16 mouse cellular contexts compared by ENCODE assay signal in genomic region chr6:50053086-50053485, GRCm38 (mm10). TPM values are rescaled to one million over a fixed set of nuclear protein-coding genes. Genes with fewer than 3 reads are reported as not detected.
A peak's percentile ranks its signal among the peaks of the same experiment; 100 is the strongest.
DNase-seq lines count a peak whose midpoint lies in the region; ATAC-seq and TF ChIP-seq lines count a peak whose summit lies in the region.
"Had no signal": no experiment of that assay in that cellular context is flagged by ENCODE, and none has a peak within 500 bp of the region (broad histone marks: within the 10 kb centered on the region; RNA-seq: fewer than 3 reads in every experiment).

No protein-coding gene starts in this region.

- 62% methylated on average over 2 of the region's 2 CpGs for WGBS in heart, embryonic 12.5 days
- WGBS in cerebellum, adult 2 months = 13% methylated on average over 2 of the region's 2 CpGs

- ATAC-seq in heart, embryonic 12.5 days (ENCODE audit: insufficient number of reproducible peaks, low FRiP score) = no peak
- ATAC-seq in megakaryocyte-erythroid progenitor cell, adult 5-6 weeks (replicated peaks; ENCODE audit: low FRiP score, low TSS enrichment, poor library complexity, severe bottlenecking) = no peak
- ATAC-seq: forebrain, embryonic 13.5 days; midbrain, embryonic 15.5 days had no signal

- H3K27ac ChIP-seq in heart, embryonic 12.5 days (ENCODE audit: poor library complexity, severe bottlenecking) = no peak overlapping the region
- no peak overlapping the region for H3K27ac ChIP-seq in cerebellum, adult 2 months (ENCODE audit: insufficient read depth, low read length)
- H3K27ac ChIP-seq: forebrain, embryonic 13.5 days; hindbrain, embryonic 12.5 days; kidney, postnatal 0 days; limb, embryonic 15.5 days; midbrain, embryonic 15.5 days; neural tube, embryonic 12.5 days had no signal

- H3K27me3 ChIP-seq in heart, embryonic 12.5 days (replicated peaks) = no peaks in the 10 kb centered on the region
- H3K27me3 ChIP-seq in cerebellum, adult 2 months (ENCODE audit: control insufficient read depth, insufficient read depth, low read length) = no peaks in the 10 kb centered on the region
- H3K27me3 ChIP-seq: forebrain, embryonic 13.5 days; hindbrain, embryonic 12.5 days; limb, embryonic 15.5 days; midbrain, embryonic 15.5 days; neural tube, embryonic 12.5 days had no signal

- intact Hi-C loops in gastrocnemius, postnatal 36 days (cut with DNase I) = no loop called here

- peak; percentile 33 for DNase-seq in heart, postnatal 4 days
- peak; percentile 8 for DNase-seq in lung, postnatal 10 days
- DNase-seq in lung, postnatal 4 days = no peak
- peak; percentile 81 for DNase-seq in adrenal gland, postnatal 14 days
- peak; percentile 31 to 55 for DNase-seq in gastrocnemius, postnatal 36 days
- no peak for DNase-seq in cerebellum, adult 2 months
- DNase-seq: cerebellum, adult 9-10 months; lung, postnatal 14 days had no signal

- no peaks in the 10 kb centered on the region for H3K4me1 ChIP-seq in heart, embryonic 12.5 days (replicated peaks)
- no peaks in the 10 kb centered on the region for H3K4me1 ChIP-seq in cerebellum, adult 2 months (ENCODE audit: control insufficient read depth, insufficient read depth, low read length)
- H3K4me1 ChIP-seq: midbrain, embryonic 15.5 days had no signal

- H3K4me3 ChIP-seq in heart, embryonic 12.5 days = no peak overlapping the region
- no peak overlapping the region for H3K4me3 ChIP-seq in cerebellum, adult 2 months (replicated peaks; ENCODE audit: insufficient read depth, low read depth, low read length)
- H3K4me3 ChIP-seq: forebrain, embryonic 13.5 days; hindbrain, embryonic 12.5 days; limb, embryonic 15.5 days; midbrain, embryonic 15.5 days; neural tube, embryonic 12.5 days had no signal

- no peaks in the 10 kb centered on the region for H3K9me3 ChIP-seq in heart, embryonic 12.5 days (replicated peaks)
- H3K9me3 ChIP-seq: forebrain, embryonic 13.5 days; hindbrain, embryonic 12.5 days; limb, embryonic 15.5 days; midbrain, embryonic 15.5 days; neural tube, embryonic 12.5 days had no signal

- no peak overlapping the region for H3K9ac ChIP-seq in heart, embryonic 12.5 days
- H3K9ac ChIP-seq: forebrain, embryonic 13.5 days; hindbrain, embryonic 12.5 days; limb, embryonic 15.5 days; midbrain, embryonic 15.5 days; neural tube, embryonic 12.5 days had no signal

- TF ChIP-seq POLR2A in cerebellum, adult 2 months (IDR thresholded peaks at IDR 0.05; ENCODE audit: borderline replicate concordance, insufficient read depth, low read length) = no peak

- no peaks in the 10 kb centered on the region for H3K36me3 ChIP-seq in heart, embryonic 12.5 days
- H3K36me3 ChIP-seq: hindbrain, embryonic 12.5 days; limb, embryonic 15.5 days; midbrain, embryonic 15.5 days; neural tube, embryonic 12.5 days had no signal

- no peak overlapping the region for H3K4me2 ChIP-seq in heart, embryonic 12.5 days
- H3K4me2 ChIP-seq: hindbrain, embryonic 12.5 days; limb, embryonic 15.5 days; midbrain, embryonic 15.5 days; neural tube, embryonic 12.5 days had no signal

- TF ChIP-seq CTCF in cerebellum, adult 2 months (IDR thresholded peaks at IDR 0.05; ENCODE audit: borderline replicate concordance, insufficient read depth, low read depth, low read length) = no peak

RNA-seq across cellular contexts. Expression of gene Mpp6, which starts 57.0 kb away (rescaled TPM):
- total RNA-seq in heart, postnatal 4 days (2021) = 10 to 100 TPM; 75.2 to 75.5 TPM
- polyA plus RNA-seq in heart, embryonic 12.5 days (2016; fragmentation: Nextera tagmentation; extraction: Ambion mirVana) = 59.6 and 67.5 TPM in 2 replicates
- total RNA-seq in adrenal gland, postnatal 14 days (2021) = 50.4 and 51.1 TPM in 2 replicates
- 100 to 1,000 TPM; 111 to 132 TPM for total RNA-seq in gastrocnemius, postnatal 36 days (2021)
- 73.0 and 75.7 TPM in 2 replicates for polyA plus RNA-seq in cerebellum, adult 2 months (2012; rRNA removed)
- 62.6 and 74.0 TPM in 2 replicates for total RNA-seq in megakaryocyte-erythroid progenitor cell, adult 5-6 weeks (2014; fragmentation: Nextera tagmentation)
- total RNA-seq in megakaryocyte-erythroid progenitor cell, adult 5-6 weeks (2017) = 184 and 217 TPM in 2 replicates

Comparison
In these comparisons a context has a peak if more than half of its experiments do, and no peak if none do; other contexts are left out.
1. DNase-seq: peak in heart, postnatal 4 days (single experiment), lung, postnatal 10 days (single experiment), adrenal gland, postnatal 14 days (single experiment) and gastrocnemius, postnatal 36 days (2 of 2); none in lung, postnatal 4 days (0 of 2) and cerebellum, adult 2 months (0 of 2).